Mouse (Mus musculus): ENCODE measurements at regions not wholly inside any gene's neighbourhood (a gene's known extent, or its start where the extent isn't known, plus 50 kb on each side); places are given as distances from the start of the nearest gene placed in this dataset.

GRCm38 (mm10) chr12:107127591-107127990 is 360.8 kb upstream of the 3110018I06Rik start:
- no peak for ATAC-seq (replicated peaks; ENCODE audit: insufficient number of reproducible peaks, insufficient read depth, low FRiP score, low read depth)
- Histone ChIP-seq H3K36me3 (no peaks in the 10 kb centered on the region), H3K4me2 (no peak overlapping the region), H3K9me3 (replicated peaks) (no peaks in the 10 kb centered on the region), H3K4me3 (no peak overlapping the region), H3K27me3 (no peaks in the 10 kb centered on the region), H3K27ac (no peak overlapping the region), H3K4me1 (replicated peaks) (peaks cover 6% of the 10 kb centered on the region; the same call in 1 of the 2 replicates), H3K9ac (no peak overlapping the region)
- WGBS, result 75% methylated on average over 3 of the region's 3 CpGs

GRCm38 (mm10) chr12:107129232-107129631 is 359.2 kb upstream of the 3110018I06Rik start:
- H3K4me1 ChIP-seq (replicated peaks), result peaks cover 6% of the 10 kb centered on the region; the same call in 1 of the 2 replicates
- H3K9ac ChIP-seq, result no peak overlapping the region
- H3K27ac ChIP-seq, result no peak overlapping the region
- no peak for ATAC-seq (replicated peaks; ENCODE audit: insufficient number of reproducible peaks, insufficient read depth, low FRiP score, low read depth)
- no peak overlapping the region for H3K4me3 ChIP-seq
- H3K36me3 ChIP-seq, result no peaks in the 10 kb centered on the region
- no peaks in the 10 kb centered on the region for H3K27me3 ChIP-seq
- H3K4me2 ChIP-seq, result no peak overlapping the region
- 58% methylated on average over 6 of the region's 6 CpGs for WGBS
- H3K9me3 ChIP-seq (replicated peaks), result no peaks in the 10 kb centered on the region

- 74% methylated on average over 7 of the region's 7 CpGs for WGBS
- Histone ChIP-seq H3K4me1 (replicated peaks) (peaks cover 6% of the 10 kb centered on the region; the same call in 1 of the 2 replicates), H3K4me2 (no peak overlapping the region; the same call in 1 of the 2 replicates), H3K27ac (no peak overlapping the region), H3K36me3 (no peaks in the 10 kb centered on the region), H3K9ac (no peak overlapping the region), H3K4me3 (no peak overlapping the region), H3K27me3 (no peaks in the 10 kb centered on the region), H3K9me3 (replicated peaks) (no peaks in the 10 kb centered on the region)
- no peak for ATAC-seq (replicated peaks; ENCODE audit: insufficient number of reproducible peaks, insufficient read depth, low FRiP score, low read depth)
These were observed 357.1 kb upstream of the 3110018I06Rik start for GRCm38 (mm10) chr12:107131351-107131750.

DNA sequence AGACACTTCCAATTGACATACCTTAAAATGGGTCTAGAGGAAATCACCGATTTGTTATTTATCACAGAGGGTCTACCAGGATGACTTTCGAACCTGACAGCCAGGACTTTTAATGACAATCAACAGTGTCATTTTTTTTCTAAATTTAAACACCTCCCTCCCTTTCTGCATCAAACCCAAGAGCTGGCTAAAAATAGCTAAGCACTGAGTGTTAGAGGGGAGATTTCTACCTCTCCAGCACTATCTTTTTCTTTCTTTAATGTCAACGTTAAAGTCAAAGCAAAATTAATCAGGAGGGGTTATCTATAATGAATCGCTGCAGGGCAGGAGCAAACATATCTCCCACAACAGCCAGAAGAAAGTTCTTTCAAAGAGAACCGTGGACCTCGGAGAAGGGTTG is 356.6 kb upstream of the 3110018I06Rik start:
- no peak overlapping the region for H3K27ac ChIP-seq
- H3K36me3 ChIP-seq, result no peaks in the 10 kb centered on the region
- no peaks in the 10 kb centered on the region for H3K27me3 ChIP-seq
- peak overlapping the region; percentile 32 for H3K4me2 ChIP-seq
- WGBS, result 35% methylated on average over 6 of the region's 6 CpGs
- no peak overlapping the region for H3K9ac ChIP-seq
- peaks cover 6% of the 10 kb centered on the region; the same call in 1 of the 2 replicates for H3K4me1 ChIP-seq (replicated peaks)
- H3K9me3 ChIP-seq (replicated peaks), result no peaks in the 10 kb centered on the region
- ATAC-seq (replicated peaks; ENCODE audit: insufficient number of reproducible peaks, insufficient read depth, low FRiP score, low read depth), result no peak
- no peak overlapping the region for H3K4me3 ChIP-seq

GRCm38 (mm10) chr12:107132501-107132900 is 355.9 kb upstream of the 3110018I06Rik start:
- 60% methylated on average over 3 of the region's 3 CpGs for WGBS
- Histone ChIP-seq H3K36me3 (no peaks in the 10 kb centered on the region), H3K4me2 (no peak overlapping the region)

GRCm38 (mm10) chr12:107134353-107134752 is 354.1 kb upstream of the 3110018I06Rik start:
- Histone ChIP-seq H3K4me1 (replicated peaks) (peaks cover 6% of the 10 kb centered on the region; the same call in 1 of the 2 replicates), H3K9ac (no peak overlapping the region), H3K27ac (no peak overlapping the region), H3K4me2 (no peak overlapping the region), H3K9me3 (replicated peaks) (no peaks in the 10 kb centered on the region), H3K36me3 (no peaks in the 10 kb centered on the region), H3K27me3 (no peaks in the 10 kb centered on the region), H3K4me3 (no peak overlapping the region)
- WGBS, result 74% methylated on average over 3 of the region's 3 CpGs
- no peak for ATAC-seq (replicated peaks; ENCODE audit: insufficient number of reproducible peaks, insufficient read depth, low FRiP score, low read depth)

More at GRCm38 (mm10) chr12:107132501-107132900, 355.9 kb upstream of the 3110018I06Rik start:
- no peak overlapping the region for H3K9ac ChIP-seq
- ATAC-seq (replicated peaks; ENCODE audit: insufficient number of reproducible peaks, insufficient read depth, low FRiP score, low read depth), result no peak
- no peak overlapping the region for H3K4me3 ChIP-seq
- no peaks in the 10 kb centered on the region for H3K9me3 ChIP-seq (replicated peaks)
- no peak overlapping the region for H3K27ac ChIP-seq
- no peaks in the 10 kb centered on the region for H3K27me3 ChIP-seq
- H3K4me1 ChIP-seq (replicated peaks), result peaks cover 6% of the 10 kb centered on the region; the same call in 1 of the 2 replicates

DNA sequence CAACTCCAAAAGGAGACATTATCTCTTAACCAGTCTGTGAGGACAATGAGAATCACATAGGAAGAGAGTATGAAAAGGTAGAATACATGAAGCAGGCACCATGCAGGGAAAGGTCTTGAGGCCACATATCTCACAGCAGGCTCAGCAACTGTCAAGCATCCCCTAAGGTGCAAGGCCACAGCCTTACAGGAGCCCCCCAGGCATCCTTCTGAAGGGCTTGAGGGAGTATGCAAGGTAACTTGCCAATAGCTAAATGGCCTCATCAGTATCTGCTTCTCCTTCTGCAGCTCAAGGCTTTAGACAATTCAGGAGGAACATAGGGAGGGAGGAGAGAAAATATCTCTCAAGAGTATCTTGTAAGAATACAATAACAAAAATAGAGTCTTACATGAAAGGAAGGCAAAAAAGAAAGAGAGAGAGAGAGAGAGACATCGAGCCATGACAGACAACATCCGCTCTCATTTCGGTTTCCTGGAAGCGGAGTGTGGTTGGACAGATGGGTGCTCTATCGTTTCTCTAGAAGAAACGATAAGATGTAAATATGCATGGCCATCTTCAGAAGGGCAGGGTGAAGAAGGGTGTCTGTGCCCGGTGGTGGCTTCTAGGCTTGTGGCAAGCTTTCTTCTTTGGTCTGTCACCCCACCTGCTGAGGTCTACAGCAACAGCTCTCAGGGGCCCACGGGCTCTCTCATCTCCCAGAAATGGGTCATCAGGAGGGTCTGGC is 349.6 kb upstream of the 3110018I06Rik start:
- no peaks in the 10 kb centered on the region for H3K4me1 ChIP-seq (replicated peaks)
- no peaks in the 10 kb centered on the region for H3K36me3 ChIP-seq
- no peak overlapping the region for H3K4me2 ChIP-seq
- ATAC-seq (replicated peaks; ENCODE audit: insufficient number of reproducible peaks, insufficient read depth, low FRiP score, low read depth), result no peak
- no peaks in the 10 kb centered on the region for H3K27me3 ChIP-seq
- no peak overlapping the region for H3K27ac ChIP-seq
- 82% methylated on average over 8 of the region's 8 CpGs for WGBS
- no peak overlapping the region for H3K4me3 ChIP-seq
- H3K9ac ChIP-seq, result no peak overlapping the region
- no peaks in the 10 kb centered on the region for H3K9me3 ChIP-seq (replicated peaks)

DNA sequence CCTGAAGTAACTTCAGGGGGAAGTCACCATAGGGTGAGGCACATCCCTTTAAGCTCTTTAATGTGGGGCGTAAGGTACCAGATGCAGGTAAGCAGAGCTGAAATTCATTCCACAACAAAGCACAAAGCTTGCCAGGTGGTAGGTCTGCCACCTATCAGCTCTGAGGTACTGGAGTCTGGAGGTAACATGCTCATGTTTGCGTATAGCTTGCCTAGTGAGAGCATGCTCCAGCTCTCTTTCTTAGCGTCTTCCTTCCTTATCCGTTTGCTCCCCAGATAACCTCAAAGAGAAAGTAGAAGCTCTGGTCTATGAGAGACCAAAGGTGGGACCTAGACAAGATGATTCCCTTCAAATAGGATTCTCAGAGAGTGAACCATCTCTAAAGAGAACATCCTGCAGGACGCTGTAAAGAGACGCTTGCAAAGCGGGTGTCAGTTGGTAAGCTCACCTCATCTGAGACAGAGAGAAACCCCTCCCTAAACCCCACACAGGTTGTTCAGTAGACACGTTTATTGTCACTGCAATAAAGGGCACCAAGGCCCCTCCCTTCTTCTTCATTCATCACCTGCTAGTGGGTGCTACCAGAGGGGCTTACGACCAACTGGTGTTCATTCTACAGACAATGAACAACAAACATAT is 347.4 kb upstream of the 3110018I06Rik start:
- Histone ChIP-seq H3K9me3 (replicated peaks) (no peaks in the 10 kb centered on the region), H3K9ac (no peak overlapping the region)
- ATAC-seq (replicated peaks; ENCODE audit: insufficient number of reproducible peaks, insufficient read depth, low FRiP score, low read depth), result no peak

GRCm38 (mm10) chr12:107142226-107142625 is 346.2 kb upstream of the 3110018I06Rik start:
- no peak overlapping the region for H3K4me2 ChIP-seq
- no peak overlapping the region for H3K9ac ChIP-seq
- H3K36me3 ChIP-seq, result no peaks in the 10 kb centered on the region
- no peak overlapping the region for H3K27ac ChIP-seq
- ATAC-seq (replicated peaks; ENCODE audit: insufficient number of reproducible peaks, insufficient read depth, low FRiP score, low read depth), result no peak
- H3K27me3 ChIP-seq, result no peaks in the 10 kb centered on the region
- H3K9me3 ChIP-seq (replicated peaks), result no peaks in the 10 kb centered on the region
- WGBS, result 85% methylated on average over 6 of the region's 6 CpGs
- no peak overlapping the region for H3K4me3 ChIP-seq
- H3K4me1 ChIP-seq (replicated peaks), result no peaks in the 10 kb centered on the region

More for the DNA sequence above, 347.4 kb upstream of the 3110018I06Rik start:
- H3K27ac ChIP-seq, result no peak overlapping the region
- no peaks in the 10 kb centered on the region for H3K4me1 ChIP-seq (replicated peaks)
- H3K4me3 ChIP-seq, result no peak overlapping the region
- no peaks in the 10 kb centered on the region for H3K36me3 ChIP-seq
- no peak overlapping the region for H3K4me2 ChIP-seq
- WGBS, result 78% methylated on average over 9 of the region's 9 CpGs
- H3K27me3 ChIP-seq, result no peaks in the 10 kb centered on the region

GRCm38 (mm10) chr12:107146608-107147121 is 341.8 kb upstream of the 3110018I06Rik start:
- Histone ChIP-seq H3K4me2 (no peak overlapping the region), H3K4me3 (no peak overlapping the region), H3K27me3 (no peaks in the 10 kb centered on the region), H3K4me1 (replicated peaks) (no peaks in the 10 kb centered on the region), H3K36me3 (no peaks in the 10 kb centered on the region), H3K9me3 (replicated peaks) (no peaks in the 10 kb centered on the region), H3K9ac (no peak overlapping the region), H3K27ac (no peak overlapping the region)
- ATAC-seq (replicated peaks; ENCODE audit: insufficient number of reproducible peaks, insufficient read depth, low FRiP score, low read depth), result no peak
- WGBS, result 58% methylated on average over 5 of the region's 5 CpGs

- Histone ChIP-seq H3K4me3 (no peak overlapping the region), H3K27me3 (no peaks in the 10 kb centered on the region), H3K4me1 (replicated peaks) (no peaks in the 10 kb centered on the region), H3K4me2 (no peak overlapping the region), H3K36me3 (no peaks in the 10 kb centered on the region), H3K27ac (no peak overlapping the region), H3K9me3 (replicated peaks) (no peaks in the 10 kb centered on the region), H3K9ac (no peak overlapping the region)
- WGBS, result 58% methylated on average over 8 of the region's 8 CpGs
- ATAC-seq (replicated peaks; ENCODE audit: insufficient number of reproducible peaks, insufficient read depth, low FRiP score, low read depth), result no peak
These were observed 340.0 kb upstream of the 3110018I06Rik start for GRCm38 (mm10) chr12:107148451-107148850.
